Mouse (Mus musculus) liver, embryonic 16.5 days (tissue): Measurements from ENCODE around the gene Mllt10. TPM values are rescaled to one million over a fixed set of nuclear protein-coding genes. Genes with fewer than 3 reads are reported as not detected.

Source experiments
- ATAC-seq: fragments of 200-750 bp; cut with Nextera tagmentation; 2 replicates; pipeline ENCODE4 v1.8.0; 2017; ENCODE audit warnings: low read depth, mild to moderate bottlenecking, moderate number of reproducible peaks, moderate library complexity
- H3K27ac ChIP-seq: fragments of 300-500 bp; sonication (generic); 2 replicates; pipeline ENCODE4 v1.5.1; 2014; ENCODE audit warnings: mild to moderate bottlenecking, low read length
- H3K27me3 ChIP-seq: fragments of 300-500 bp; sonication (generic); 2 replicates; pipeline ENCODE4 v1.6.1; 2014; ENCODE audit warnings: low read depth, low read length, mixed read lengths; ENCODE audit not compliant: control insufficient read depth, insufficient read depth
- H3K36me3 ChIP-seq: fragments of 300-500 bp; sonication (generic); 2 replicates; pipeline ENCODE4 v1.6.1; 2014; ENCODE audit warnings: mild to moderate bottlenecking; ENCODE audit not compliant: control insufficient read depth, insufficient read depth
- H3K4me1 ChIP-seq: fragments of 300-500 bp; sonication (generic); 2 replicates; pipeline ENCODE4 v1.6.1; 2014; ENCODE audit warnings: low read depth, low read length, mixed read lengths; ENCODE audit not compliant: control insufficient read depth
- H3K4me2 ChIP-seq: fragments of 300-500 bp; sonication (generic); 2 replicates; pipeline ENCODE4 v1.6.1; 2014; ENCODE audit warnings: low read depth, low read length, mixed read lengths
- H3K4me3 ChIP-seq: fragments of 300-500 bp; sonication (generic); 2 replicates; pipeline ENCODE4 v1.5.1; 2014; ENCODE audit warnings: low read depth, mild to moderate bottlenecking, low read length
- H3K9ac ChIP-seq: fragments of 300-500 bp; sonication (generic); 2 replicates; pipeline ENCODE4 v1.6.1; 2014; ENCODE audit warnings: low read depth, low read length
- H3K9me3 ChIP-seq: fragments of 300-500 bp; sonication (generic); replicated peaks from 2 replicates; pipeline ENCODE4 v1.6.1; 2016; ENCODE audit warnings: low read length; ENCODE audit not compliant: control insufficient read depth
- WGBS: fragments of 180-500 bp; shearing (Covaris S2); extraction: QIAGEN DNeasy Blood & Tissue Kit; methylation state at CpG from one replicate; pipeline ENCODE4 v1.1.7; 2014; ENCODE audit not compliant: insufficient replicate concordance; 5-methylcytosine and 5-hydroxymethylcytosine counted together
- polyA plus RNA-seq: library from polyadenylated mRNA; unstranded; fragments of >200 nt; fragmentation: Nextera tagmentation; extraction: Ambion mirVana; gene quantifications from 2 replicates; pipeline ENCODE4 v1.2.1, GENCODE M21; 2015

Mllt10 gene
- polyA plus RNA-seq, 1 experiment from 2014 or later = 23.8 TPM

DNA sequence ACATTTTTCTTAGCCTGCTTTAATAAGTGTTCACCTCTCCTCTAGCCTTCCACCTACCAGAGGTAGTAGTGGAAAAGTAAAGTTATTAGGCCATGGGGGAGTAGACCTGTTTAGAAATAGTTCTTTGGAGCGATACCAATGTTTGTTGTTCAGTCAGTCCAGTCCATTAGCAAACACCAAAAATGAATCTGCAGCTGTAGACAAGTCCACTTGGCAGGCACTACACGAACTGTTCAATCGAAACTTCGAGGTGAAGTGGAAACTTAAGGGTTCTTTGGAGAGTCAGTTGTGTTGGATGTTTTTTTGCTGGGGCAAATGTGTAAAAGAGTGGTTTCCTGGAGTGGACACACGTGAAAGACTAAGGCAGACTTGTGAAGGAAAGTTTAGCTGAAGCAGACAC, 84.6 kb downstream of the Mllt10 start:
- Histone ChIP-seq H3K4me2 (no peak overlapping the region), H3K36me3 (peaks cover 10% of the 10 kb centered on the region), H3K27ac (no peak overlapping the region), H3K9ac (no peak overlapping the region), H3K27me3 (no peaks in the 10 kb centered on the region), H3K9me3 (no peaks in the 10 kb centered on the region), H3K4me3 (no peak overlapping the region), H3K4me1 (no peaks in the 10 kb centered on the region)
- 86% methylated on average over 5 of the region's 5 CpGs for WGBS
- ATAC-seq = no peak

DNA sequence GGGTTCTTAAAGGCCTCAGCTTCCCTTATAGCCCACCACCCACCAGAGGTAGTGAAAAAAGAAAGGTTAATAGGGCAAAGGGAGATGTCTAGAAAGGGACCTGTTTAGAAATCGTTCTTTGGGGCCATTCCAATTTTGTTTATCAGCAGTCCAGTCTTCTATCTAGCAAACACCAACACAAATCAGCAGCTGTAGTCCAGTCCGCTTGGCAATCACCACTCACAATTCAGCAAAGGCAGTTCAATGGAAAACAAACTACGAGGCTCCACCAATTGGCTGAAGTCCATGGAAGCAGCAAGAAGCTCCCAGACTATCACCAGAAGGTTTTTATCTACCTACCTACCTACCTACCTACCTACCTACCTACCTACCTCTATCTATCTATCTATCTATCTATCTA, 101.1 kb downstream of the Mllt10 start:
- no peak for ATAC-seq
- Histone ChIP-seq H3K4me1 (no peaks in the 10 kb centered on the region), H3K36me3 (peaks cover 3% of the 10 kb centered on the region; the same call in 1 of the 2 replicates), H3K4me2 (no peak overlapping the region), H3K4me3 (no peak overlapping the region), H3K9me3 (no peaks in the 10 kb centered on the region), H3K27me3 (no peaks in the 10 kb centered on the region), H3K27ac (no peak overlapping the region), H3K9ac (no peak overlapping the region)
- 72% methylated on average over 3 of the region's 3 CpGs for WGBS

- no peak for ATAC-seq
- Histone ChIP-seq H3K27me3 (no peaks in the 10 kb centered on the region), H3K4me1 (no peaks in the 10 kb centered on the region), H3K4me3 (no peak overlapping the region), H3K9ac (no peak overlapping the region), H3K9me3 (no peaks in the 10 kb centered on the region), H3K36me3 (peaks cover 12% of the 10 kb centered on the region), H3K27ac (no peak overlapping the region), H3K4me2 (no peak overlapping the region)
- whole genome bisulfite sequencing = 81% methylated on average over 3 of the region's 3 CpGs
These were observed 104.4 kb downstream of the Mllt10 start for GRCm38 (mm10) chr2:18159426-18159825.

DNA sequence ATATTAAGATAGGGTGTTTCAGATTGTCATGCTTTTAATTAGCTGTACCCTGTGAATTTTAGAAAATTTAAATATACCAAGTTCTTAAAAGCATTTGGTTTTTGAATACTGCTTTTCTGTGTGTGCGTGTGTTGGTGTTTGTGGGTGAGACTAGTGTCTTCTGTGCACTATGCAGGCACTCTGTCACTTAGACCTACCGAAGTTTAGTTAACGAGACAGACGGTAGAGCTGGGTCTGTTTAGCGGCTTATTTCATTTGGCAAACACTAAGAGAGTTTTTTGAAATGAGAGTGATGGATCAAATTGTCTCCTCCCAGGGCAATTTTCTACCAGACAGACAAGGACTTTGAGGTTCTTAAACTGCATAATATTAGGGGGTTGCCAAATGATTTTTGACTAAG, 106.0 kb downstream of the Mllt10 start:
- Histone ChIP-seq H3K9ac (no peak overlapping the region), H3K9me3 (no peaks in the 10 kb centered on the region), H3K4me2 (no peak overlapping the region), H3K27me3 (no peaks in the 10 kb centered on the region), H3K4me3 (no peak overlapping the region), H3K27ac (no peak overlapping the region), H3K4me1 (no peaks in the 10 kb centered on the region), H3K36me3 (peaks cover 12% of the 10 kb centered on the region)
- ATAC-seq = no peak
- WGBS = 88% methylated on average over 5 of the region's 5 CpGs

DNA sequence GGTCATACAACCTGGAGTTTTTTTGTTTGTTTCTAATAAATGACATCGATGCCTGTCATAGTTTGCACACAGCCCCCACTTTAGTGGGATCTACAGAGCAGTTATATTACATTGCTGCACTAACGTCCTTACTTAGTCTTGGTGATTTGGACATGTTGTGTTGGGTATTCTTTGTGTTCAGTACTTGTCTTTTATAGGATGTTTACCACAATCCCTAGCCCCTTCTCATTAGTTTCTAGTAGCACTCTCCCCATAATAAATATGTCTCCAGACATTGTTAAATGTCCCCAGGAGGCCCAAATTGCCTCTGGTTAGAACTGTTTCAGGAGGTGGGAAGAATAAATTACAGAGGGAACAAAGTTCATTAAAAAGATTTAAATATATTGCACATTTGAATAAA, 110.5 kb downstream of the Mllt10 start:
- H3K36me3 ChIP-seq = peaks cover 10% of the 10 kb centered on the region
- H3K4me2 ChIP-seq = no peak overlapping the region
- H3K9me3 ChIP-seq = no peaks in the 10 kb centered on the region
- H3K4me3 ChIP-seq = no peak overlapping the region
- no peak overlapping the region for H3K9ac ChIP-seq
- no peaks in the 10 kb centered on the region for H3K27me3 ChIP-seq
- H3K27ac ChIP-seq = no peak overlapping the region
- no peaks in the 10 kb centered on the region; the same call in 1 of the 2 replicates for H3K4me1 ChIP-seq
- 87% methylated on average over 2 of the region's 2 CpGs for WGBS
- no peak for ATAC-seq

DNA sequence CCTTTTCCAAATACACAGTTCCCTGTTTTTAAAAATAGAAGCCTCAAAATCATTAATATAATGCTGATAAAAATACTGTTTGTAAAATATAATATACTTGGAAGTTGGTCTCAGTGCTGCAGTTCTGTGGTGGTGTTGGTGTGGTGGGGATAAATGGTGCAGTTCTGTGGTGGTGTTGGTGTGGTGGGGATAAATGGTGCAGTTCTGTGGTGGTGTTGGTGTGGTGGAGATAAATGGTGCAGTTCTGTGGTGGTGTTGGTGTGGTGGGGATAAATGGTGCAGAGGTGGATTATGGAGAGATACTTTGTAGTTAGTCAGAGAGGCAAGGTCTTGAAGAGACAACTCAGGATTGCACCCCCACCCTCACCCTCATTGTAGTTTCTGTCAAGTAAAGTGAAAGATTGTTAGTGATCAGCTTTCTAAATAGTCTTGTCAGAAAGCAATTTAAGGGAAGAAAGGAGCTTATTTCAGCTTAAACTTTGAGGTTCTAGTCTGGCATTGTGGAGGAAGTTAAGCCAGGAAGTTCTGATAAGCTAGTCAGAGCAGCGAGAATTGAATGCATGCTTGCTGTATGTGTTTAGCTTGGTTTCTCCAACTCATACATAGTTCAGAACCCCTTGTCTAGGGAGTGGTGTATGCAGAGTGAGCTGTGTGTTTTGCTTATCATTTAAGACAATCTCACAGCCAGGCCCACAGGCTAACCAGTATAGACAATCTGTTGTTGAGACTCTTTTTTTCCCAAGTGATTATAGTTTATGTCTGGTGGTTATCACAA, 114.3 kb downstream of the Mllt10 start:
- Histone ChIP-seq H3K9me3 (no peaks in the 10 kb centered on the region), H3K36me3 (peaks cover 2% of the 10 kb centered on the region; the same call in 1 of the 2 replicates), H3K27me3 (no peaks in the 10 kb centered on the region), H3K9ac (no peak overlapping the region), H3K4me2 (no peak overlapping the region), H3K27ac (no peak overlapping the region), H3K4me3 (no peak overlapping the region), H3K4me1 (no peaks in the 10 kb centered on the region; the same call in 1 of the 2 replicates)
- 14% methylated on average over 1 of the region's 1 CpGs for WGBS
- ATAC-seq = no peak

DNA sequence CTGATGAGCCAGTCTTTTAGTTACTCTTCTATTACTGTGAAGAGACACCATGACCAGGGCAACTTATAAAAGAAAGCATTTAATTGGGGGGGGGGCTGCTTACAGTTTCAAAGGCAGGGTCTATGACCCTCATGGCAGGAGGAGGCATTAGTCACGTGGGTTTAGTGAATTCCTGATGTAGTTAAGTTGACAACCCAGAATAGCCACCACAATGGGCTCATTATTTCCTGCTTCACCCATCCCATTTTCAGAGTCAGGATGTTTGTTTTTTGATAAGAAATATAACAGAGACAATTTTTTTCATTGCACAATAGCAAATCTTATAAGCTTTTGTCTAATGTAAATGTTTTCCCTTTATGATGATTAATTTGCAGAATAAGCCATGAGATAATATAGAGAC, 120.2 kb downstream of the Mllt10 start:
- Histone ChIP-seq H3K36me3 (peaks cover 8% of the 10 kb centered on the region), H3K4me2 (no peak overlapping the region), H3K9me3 (no peaks in the 10 kb centered on the region), H3K4me1 (no peaks in the 10 kb centered on the region), H3K4me3 (no peak overlapping the region), H3K27ac (no peak overlapping the region), H3K27me3 (no peaks in the 10 kb centered on the region), H3K9ac (no peak overlapping the region)
- WGBS = 50% methylated on average over 1 of the region's 1 CpGs
- ATAC-seq = no peak

- 75% methylated on average over 3 of the region's 3 CpGs for WGBS
- Histone ChIP-seq H3K4me2 (no peak overlapping the region), H3K9me3 (no peaks in the 10 kb centered on the region), H3K27me3 (no peaks in the 10 kb centered on the region), H3K4me1 (no peaks in the 10 kb centered on the region), H3K27ac (no peak overlapping the region), H3K36me3 (peaks cover 8% of the 10 kb centered on the region), H3K4me3 (no peak overlapping the region), H3K9ac (no peak overlapping the region)
- no peak for ATAC-seq
These were observed 121.2 kb downstream of the Mllt10 start for GRCm38 (mm10) chr2:18176235-18176634.

DNA sequence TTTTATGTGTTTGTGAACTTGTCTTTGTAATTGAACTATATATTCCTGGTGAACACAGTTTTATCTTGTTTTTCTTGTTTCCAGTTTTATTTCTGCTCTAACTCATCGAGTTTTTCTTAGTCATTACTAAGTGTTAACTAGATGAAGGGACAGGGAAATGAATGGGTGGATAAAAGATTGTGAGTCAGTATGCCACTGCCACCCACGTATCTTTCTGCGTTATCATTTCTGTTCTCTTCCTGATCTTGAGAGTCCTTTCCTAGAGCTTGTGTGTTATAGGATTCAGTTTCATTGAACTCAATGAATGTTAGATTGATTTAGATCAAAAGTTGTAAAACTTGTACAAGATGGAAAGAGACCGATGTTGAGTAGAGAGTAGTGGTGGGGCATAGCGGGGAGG, 125.3 kb downstream of the Mllt10 start:
- no peaks in the 10 kb centered on the region for H3K9me3 ChIP-seq
- H3K36me3 ChIP-seq = peaks cover 11% of the 10 kb centered on the region
- 87% methylated on average over 5 of the region's 5 CpGs for WGBS
- no peak overlapping the region for H3K4me2 ChIP-seq
- ATAC-seq = no peak
- H3K27ac ChIP-seq = no peak overlapping the region
- no peaks in the 10 kb centered on the region for H3K27me3 ChIP-seq
- H3K4me3 ChIP-seq = no peak overlapping the region
- H3K9ac ChIP-seq = no peak overlapping the region
- H3K4me1 ChIP-seq = no peaks in the 10 kb centered on the region
